Mouse (Mus musculus) liver, embryonic 14.5 days (tissue): Measurements from ENCODE around the gene Nav2.

Source experiments
- CTCF ChIP-seq: IDR thresholded peaks from 2 replicates; pipeline ENCODE4 v1.5.1; 2016; ENCODE audit warnings: antibody characterized with exemption, low read depth, control low read depth
- EP300 ChIP-seq: IDR thresholded peaks from 2 replicates; pipeline ENCODE4 v1.6.1; 2016; ENCODE audit warnings: antibody characterized with exemption, low read depth

DNA sequence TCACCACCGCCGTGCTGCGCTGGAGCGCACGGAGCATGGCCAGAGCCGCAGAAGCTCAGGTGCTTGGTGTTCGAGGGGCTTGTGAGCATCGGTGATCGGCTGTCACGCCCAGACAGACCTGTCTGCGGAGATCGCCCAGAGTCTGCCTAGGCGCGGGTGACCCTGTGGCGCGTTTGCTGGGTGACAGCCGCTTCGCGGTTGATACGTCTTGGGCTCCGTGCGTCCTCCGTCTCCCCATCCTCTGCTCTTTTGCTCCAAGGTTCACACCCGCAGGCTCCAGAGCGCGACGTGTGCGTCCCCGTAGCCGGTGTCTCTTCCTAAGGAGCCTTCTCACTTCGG is 337.7 kb downstream of the Nav2 start:
- no peak for TF ChIP-seq CTCF
- TF ChIP-seq EP300 = no peak
